Mouse (Mus musculus) erythroid progenitor cell, adult 5-6 weeks (primary cell): ENCODE results near the gene Bag3. TPM values are rescaled to one million over a fixed set of nuclear protein-coding genes. Genes with fewer than 3 reads are reported as not detected.
A peak's percentile ranks its signal among the peaks of the same experiment; 100 is the strongest.
"Not testable (repeated sequence)": the region's sequence is repeated elsewhere in the genome, so short reads cannot be mapped to it uniquely, and the experiment has no call there.

Experiments
- ATAC-seq: replicated peaks from 2 replicates; pipeline ENCODE4 v1.8.0; 2016; ENCODE audit warnings: moderate number of reproducible peaks, mild to moderate bottlenecking, moderate TSS enrichment, inconsistent platforms; ENCODE audit not compliant: poor library complexity, low FRiP score, severe bottlenecking
- total RNA-seq, 2 experiments: library from RNA; stranded (forward) in 1 of 2; stranded (reverse) in 1 of 2; fragments of 150-400 nt in 1 of 2; fragments of 186-747, 209-891 nt in 1 of 2; gene quantifications; 2 replicates each; pipeline versions ENCODE4 v1.2.3 to v1.2.4; 2015 to 2017; ENCODE audit warnings: low replicate concordance in 2 of 2

Gene Bag3
- total RNA-seq, 2 experiments from 2014 or later: 0.38 to 2.9 TPM

GRCm38 (mm10) chr7:128556923-128557430 lies 33.6 kb downstream of the Bag3 start:
- no peak for ATAC-seq

- no peak for ATAC-seq
Measured at GRCm38 (mm10) chr7:128563373-128563772, 40.0 kb downstream of the Bag3 start.

- ATAC-seq: no peak
Measured at GRCm38 (mm10) chr7:128566311-128566710, 42.9 kb downstream of the Bag3 start.

GRCm38 (mm10) chr7:128567561-128568244 lies 44.3 kb downstream of the Bag3 start:
- ATAC-seq: no peak

GRCm38 (mm10) chr7:128569429-128569828 lies 46.0 kb downstream of the Bag3 start:
- not testable (repeated sequence) for ATAC-seq

GRCm38 (mm10) chr7:128569987-128570656 lies 46.7 kb downstream of the Bag3 start:
- no peak for ATAC-seq

GRCm38 (mm10) chr7:128570657-128571056 lies 47.2 kb downstream of the Bag3 start:
- not testable (repeated sequence) for ATAC-seq

- no peak for ATAC-seq
Measured at GRCm38 (mm10) chr7:128572030-128572429, 48.6 kb downstream of the Bag3 start.

GRCm38 (mm10) chr7:128575211-128575610 lies 51.8 kb downstream of the Bag3 start:
- no peak for ATAC-seq

- ATAC-seq: no peak
Measured at GRCm38 (mm10) chr7:128575794-128576193, 52.4 kb downstream of the Bag3 start.

- ATAC-seq: no peak
Measured at GRCm38 (mm10) chr7:128577607-128578006, 54.2 kb downstream of the Bag3 start.

- no peak for ATAC-seq
Measured at GRCm38 (mm10) chr7:128578199-128578945, 55.0 kb downstream of the Bag3 start.

- ATAC-seq: no peak
Measured at GRCm38 (mm10) chr7:128579381-128579780, 56.0 kb downstream of the Bag3 start.

- no peak for ATAC-seq
Measured at GRCm38 (mm10) chr7:128580318-128580717, 56.9 kb downstream of the Bag3 start.

- ATAC-seq: no peak
Measured at GRCm38 (mm10) chr7:128581864-128582484, 58.6 kb downstream of the Bag3 start.

GRCm38 (mm10) chr7:128583213-128583948 lies 60.0 kb downstream of the Bag3 start:
- ATAC-seq: no peak

GRCm38 (mm10) chr7:128587334-128587933 lies 64.0 kb downstream of the Bag3 start:
- no peak for ATAC-seq

- 0 out of 2 replicates have a peak, but pooled peaks have one; percentile 34 for ATAC-seq
Measured at GRCm38 (mm10) chr7:128591345-128592084, 68.1 kb downstream of the Bag3 start.
